In the genomic region with DNA sequence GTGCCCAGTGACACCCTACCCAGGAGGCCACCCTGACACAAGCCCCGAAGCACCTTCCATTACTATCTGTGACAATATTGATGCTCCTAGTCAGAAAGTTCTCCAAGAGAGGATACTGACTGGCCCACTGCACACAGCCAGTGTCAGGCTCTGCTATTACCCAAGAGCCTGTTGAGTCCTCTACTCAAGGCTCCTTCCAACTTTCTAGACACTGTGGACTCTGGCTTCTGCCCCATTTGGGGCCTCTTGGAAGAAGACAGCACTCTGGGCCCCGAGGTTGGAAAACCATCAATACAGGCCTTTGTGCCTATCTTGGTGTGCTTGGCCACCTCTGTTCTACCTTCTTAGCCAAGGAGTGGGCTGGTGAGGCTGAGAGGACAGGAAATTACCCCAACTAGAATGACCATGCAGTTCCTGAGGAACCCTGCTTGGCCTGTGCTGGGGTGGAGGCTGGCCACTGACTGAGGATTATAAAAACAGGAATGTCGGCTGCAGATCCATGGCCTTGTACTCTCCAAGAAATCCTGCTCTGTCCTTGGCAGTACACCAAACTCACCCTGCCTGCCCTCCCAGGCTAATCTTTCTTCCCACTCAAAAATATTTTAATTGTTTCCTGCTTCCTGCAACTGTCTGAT, we compare ENCODE assay signal across 10 mouse cellular contexts. TPM values are rescaled to one million over a fixed set of nuclear protein-coding genes. Genes with fewer than 3 reads are reported as not detected.
DNase-seq lines count a peak whose midpoint lies in the region; ATAC-seq lines count a peak whose summit lies in the region.
"Had no signal": no experiment of that assay in that cellular context is flagged by ENCODE, and none has a peak within 500 bp of the region (broad histone marks: within the 10 kb centered on the region; RNA-seq: fewer than 3 reads in every experiment).

No protein-coding gene starts in this region.

- DNase-seq in adrenal gland, postnatal 10 days, result peak; percentile 73
- peak; percentile 72 for DNase-seq in fat pad, adult 2 months (ENCODE audit: extremely low read depth, low read depth, low spot score)
- peak; percentile 75 for DNase-seq in lung, postnatal 25 days (ENCODE audit: low spot score)
- no peak for DNase-seq in spleen, postnatal 4 days (ENCODE audit: low spot score in 2 of 2)
- DNase-seq in thymus, adult 18-20 months, result no peak
- DNase-seq: cerebellum, postnatal 14 days had no signal

- 68% methylated on average over 3 of the region's 3 CpGs for WGBS in intestine, embryonic 15.5 days
- WGBS in midbrain, embryonic 15.5 days, result 86% methylated on average over 3 of the region's 3 CpGs

- no peak overlapping the region for H3K4me3 ChIP-seq in intestine, embryonic 15.5 days (replicated peaks)
- no peak overlapping the region for H3K4me3 ChIP-seq in midbrain, embryonic 15.5 days
- H3K4me3 ChIP-seq: liver, embryonic 15.5 days had no signal

- 0 out of 2 replicates have a peak, but pooled peaks cover 8% of the 10 kb centered on the region for H3K4me1 ChIP-seq in intestine, embryonic 15.5 days (replicated peaks)
- no peaks in the 10 kb centered on the region for H3K4me1 ChIP-seq in midbrain, embryonic 15.5 days

- no peaks in the 10 kb centered on the region for H3K27me3 ChIP-seq in intestine, embryonic 15.5 days (replicated peaks)
- no peaks in the 10 kb centered on the region for H3K27me3 ChIP-seq in midbrain, embryonic 15.5 days (replicated peaks)
- H3K27me3 ChIP-seq: liver, embryonic 15.5 days had no signal

- ATAC-seq in intestine, embryonic 15.5 days, result peak; percentile 67; the same call in 1 of the 2 replicates
- no peak for ATAC-seq in erythroid progenitor cell, adult 5-6 weeks (replicated peaks; ENCODE audit: low FRiP score, poor library complexity, severe bottlenecking)
- ATAC-seq in midbrain, embryonic 15.5 days (replicated peaks), result no peak

- H3K9me3 ChIP-seq in intestine, embryonic 15.5 days, result no peaks in the 10 kb centered on the region
- no peaks in the 10 kb centered on the region for H3K9me3 ChIP-seq in midbrain, embryonic 15.5 days
- H3K9me3 ChIP-seq: liver, embryonic 15.5 days had no signal

- no peak overlapping the region for H3K9ac ChIP-seq in intestine, embryonic 15.5 days
- no peak overlapping the region for H3K9ac ChIP-seq in midbrain, embryonic 15.5 days
- H3K9ac ChIP-seq: liver, embryonic 15.5 days had no signal

- no peak overlapping the region for H3K4me2 ChIP-seq in intestine, embryonic 15.5 days (replicated peaks)
- no peak overlapping the region for H3K4me2 ChIP-seq in midbrain, embryonic 15.5 days
- H3K4me2 ChIP-seq: liver, embryonic 15.5 days had no signal

- H3K27ac ChIP-seq in intestine, embryonic 15.5 days, result no peak overlapping the region; the same call in 1 of the 2 replicates
- H3K27ac ChIP-seq in midbrain, embryonic 15.5 days, result no peak overlapping the region
- H3K27ac ChIP-seq: liver, embryonic 15.5 days had no signal

- H3K36me3 ChIP-seq in intestine, embryonic 15.5 days, result peaks cover 46% of the 10 kb centered on the region
- H3K36me3 ChIP-seq in midbrain, embryonic 15.5 days (replicated peaks), result peaks cover 71% of the 10 kb centered on the region

RNA-seq across cellular contexts. Expression of gene Paf1, which starts 18.2 kb away (rescaled TPM):
- 10 to 100 TPM; 56.5 to 59.2 TPM for total RNA-seq in adrenal gland, postnatal 10 days (2021)
- polyA plus RNA-seq in intestine, embryonic 15.5 days (2015; fragmentation: Nextera tagmentation; extraction: Ambion mirVana), result 70.8 and 78.9 TPM in 2 replicates
- total RNA-seq in erythroid progenitor cell, adult 5-6 weeks (2015; ENCODE audit: low replicate concordance), result 21.4 and 56.6 TPM in 2 replicates
- total RNA-seq in erythroid progenitor cell, adult 5-6 weeks (2017; ENCODE audit: low replicate concordance), result 32.5 and 42.5 TPM in 2 replicates
- polyA plus RNA-seq in midbrain, embryonic 15.5 days (2015; fragmentation: Nextera tagmentation; extraction: Ambion mirVana), result 92.5 and 110 TPM in 2 replicates

RNA-seq across cellular contexts. Expression of gene Med29, which starts 18.4 kb away (rescaled TPM):
- total RNA-seq in adrenal gland, postnatal 10 days (2021), result 10 to 100 TPM; 19.8 to 25.9 TPM
- polyA plus RNA-seq in intestine, embryonic 15.5 days (2015; fragmentation: Nextera tagmentation; extraction: Ambion mirVana), result 48.3 and 50.0 TPM in 2 replicates
- 0.84 and 13.0 TPM in 2 replicates for total RNA-seq in erythroid progenitor cell, adult 5-6 weeks (2015; ENCODE audit: low replicate concordance)
- total RNA-seq in erythroid progenitor cell, adult 5-6 weeks (2017; ENCODE audit: low replicate concordance), result 2.6 and 4.4 TPM in 2 replicates
- 46.6 and 47.0 TPM in 2 replicates for polyA plus RNA-seq in midbrain, embryonic 15.5 days (2015; fragmentation: Nextera tagmentation; extraction: Ambion mirVana)

RNA-seq across cellular contexts. Expression of gene Gmfg, which starts 26.3 kb away (rescaled TPM):
- 10 to 100 TPM; 23.3 to 24.7 TPM for total RNA-seq in adrenal gland, postnatal 10 days (2021)
- 17.5 and 19.9 TPM in 2 replicates for polyA plus RNA-seq in intestine, embryonic 15.5 days (2015; fragmentation: Nextera tagmentation; extraction: Ambion mirVana)
- total RNA-seq in erythroid progenitor cell, adult 5-6 weeks (2015; ENCODE audit: low replicate concordance), result 79.3 and 117 TPM in 2 replicates
- total RNA-seq in erythroid progenitor cell, adult 5-6 weeks (2017; ENCODE audit: low replicate concordance), result 55.6 and 119 TPM in 2 replicates
- 3.2 and 3.4 TPM in 2 replicates for polyA plus RNA-seq in midbrain, embryonic 15.5 days (2015; fragmentation: Nextera tagmentation; extraction: Ambion mirVana)

RNA-seq across cellular contexts. Expression of gene Zfp36, which starts 30.9 kb away (rescaled TPM):
- 10 to 100 TPM; 11.4 to 27.2 TPM for total RNA-seq in adrenal gland, postnatal 10 days (2021)
- polyA plus RNA-seq in intestine, embryonic 15.5 days (2015; fragmentation: Nextera tagmentation; extraction: Ambion mirVana), result 27.2 and 28.1 TPM in 2 replicates
- 39.8 and 50.5 TPM in 2 replicates for total RNA-seq in erythroid progenitor cell, adult 5-6 weeks (2015; ENCODE audit: low replicate concordance)
- 3.9 and 6.4 TPM in 2 replicates for total RNA-seq in erythroid progenitor cell, adult 5-6 weeks (2017; ENCODE audit: low replicate concordance)
- 3.2 and 3.3 TPM in 2 replicates for polyA plus RNA-seq in midbrain, embryonic 15.5 days (2015; fragmentation: Nextera tagmentation; extraction: Ambion mirVana)

RNA-seq across cellular contexts. Expression of gene Plekhg2, which starts 38.6 kb away (rescaled TPM):
- total RNA-seq in adrenal gland, postnatal 10 days (2021), result 10 to 100 TPM; 27.9 to 37.0 TPM
- polyA plus RNA-seq in intestine, embryonic 15.5 days (2015; fragmentation: Nextera tagmentation; extraction: Ambion mirVana), result 40.2 and 41.7 TPM in 2 replicates
- total RNA-seq in erythroid progenitor cell, adult 5-6 weeks (2015; ENCODE audit: low replicate concordance), result 2.1 and 5.8 TPM in 2 replicates
- total RNA-seq in erythroid progenitor cell, adult 5-6 weeks (2017; ENCODE audit: low replicate concordance), result 1.0 and 3.1 TPM in 2 replicates
- polyA plus RNA-seq in midbrain, embryonic 15.5 days (2015; fragmentation: Nextera tagmentation; extraction: Ambion mirVana), result 28.8 and 32.5 TPM in 2 replicates

Comparison
In these comparisons a context has a peak if more than half of its experiments do, and no peak if none do; other contexts are left out.
1. DNase-seq: peak in adrenal gland, postnatal 10 days (single experiment), fat pad, adult 2 months (single experiment) and lung, postnatal 25 days (single experiment); none in spleen, postnatal 4 days (0 of 2) and thymus, adult 18-20 months (0 of 2).